Mouse (Mus musculus): ENCODE measurements around the gene Prg2. TPM values are rescaled to one million over a fixed set of nuclear protein-coding genes. Genes with fewer than 3 reads are reported as not detected.
A peak's percentile ranks its signal among the peaks of the same experiment; 100 is the strongest.

Prg2 gene
- total RNA-seq, 2 experiments from 2014 or later = 0.55 TPM; not detected in 1

DNA sequence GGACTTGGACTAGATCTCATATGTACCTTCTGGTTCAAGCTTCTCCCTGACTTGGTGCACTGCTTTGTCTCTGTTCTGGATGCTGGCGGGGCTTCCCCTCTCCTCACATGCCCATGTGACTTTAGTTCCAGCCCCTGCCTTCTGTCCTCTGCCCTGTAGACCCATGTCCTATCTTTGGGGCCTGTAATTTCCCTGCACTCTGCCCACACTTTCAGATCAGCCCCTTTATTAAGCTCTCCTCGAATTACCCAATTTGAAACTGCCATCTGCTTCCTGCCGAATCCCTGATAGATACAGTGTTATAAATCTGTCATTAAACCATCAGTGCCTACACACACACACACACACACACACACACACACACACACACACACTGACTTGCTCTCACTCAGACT is 34.3 kb downstream of the Prg2 start:
- no peak for DNase-seq
- intact Hi-C loops (cut with DNase I) = no loop called here

DNA sequence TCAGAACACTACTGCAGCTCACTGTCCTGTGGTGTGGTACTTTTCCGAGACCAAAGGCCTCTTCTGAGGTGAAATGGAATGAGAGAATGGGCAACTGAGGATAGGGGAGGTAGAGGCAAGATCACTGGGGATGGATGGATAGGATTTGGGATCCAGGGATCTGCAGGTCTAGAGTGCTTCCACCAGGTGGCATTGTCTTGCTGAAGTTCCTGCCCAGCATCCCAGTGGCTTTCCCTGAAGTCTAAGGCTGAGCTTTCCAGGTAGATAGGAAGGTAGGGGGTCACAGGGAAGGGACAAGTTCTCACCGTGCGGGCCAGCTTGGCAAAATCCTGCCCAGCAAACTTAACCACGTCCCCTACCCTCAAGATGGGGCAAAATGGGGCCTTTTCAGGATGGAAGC is 41.8 kb downstream of the Prg2 start:
- peak; percentile 31 to 44 for DNase-seq
- intact Hi-C loops (cut with DNase I) = loop anchor here (2.0 kb wide), 2 partner anchors 225 to 539 kb away; no protein-coding TSS in a partner anchor

DNA sequence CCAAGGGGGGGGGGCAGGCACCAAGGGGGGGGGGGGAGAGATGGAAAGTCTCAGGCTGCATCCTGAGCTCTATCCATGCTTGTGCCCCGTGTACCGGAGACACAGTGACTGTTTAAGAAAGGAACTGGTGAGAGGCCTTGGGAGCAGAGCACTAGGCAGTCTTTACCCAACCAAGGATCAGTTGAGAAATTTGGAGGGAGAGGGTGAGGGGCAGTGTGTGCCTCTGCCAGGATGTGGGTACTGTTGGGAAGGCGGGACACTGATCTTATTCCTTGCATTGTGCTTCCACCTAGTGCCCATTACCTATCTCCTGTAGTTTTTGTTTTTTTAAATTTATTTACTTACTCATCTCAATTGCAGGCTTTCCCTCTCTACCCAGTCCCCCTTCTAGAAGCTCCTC is 45.9 kb downstream of the Prg2 start:
- intact Hi-C loops (cut with DNase I) = no loop called here

DNA sequence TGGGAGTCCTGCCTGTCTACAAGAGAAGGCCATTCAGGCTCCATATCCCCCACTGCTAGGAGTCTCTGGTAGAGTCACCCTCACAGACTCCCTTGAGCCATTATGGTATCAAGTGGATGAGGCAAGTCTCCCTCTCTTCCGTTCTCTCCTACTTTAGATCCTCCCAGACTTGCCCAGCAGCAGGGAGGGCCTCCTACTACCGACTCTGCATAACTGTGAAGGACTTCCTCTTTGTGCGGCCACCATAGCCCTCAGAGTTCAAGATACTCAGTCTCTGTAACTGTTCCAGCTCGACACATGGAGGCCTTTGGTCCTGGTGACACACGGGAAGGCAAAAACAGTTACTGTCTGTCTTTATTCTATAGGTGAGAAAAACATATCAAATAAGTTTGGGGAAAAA is 47.0 kb downstream of the Prg2 start:
- intact Hi-C loops (cut with DNase I) = no loop called here
- DNase-seq = no peak

More for the DNA sequence above, 45.9 kb downstream of the Prg2 start:
- no peak for DNase-seq

DNA sequence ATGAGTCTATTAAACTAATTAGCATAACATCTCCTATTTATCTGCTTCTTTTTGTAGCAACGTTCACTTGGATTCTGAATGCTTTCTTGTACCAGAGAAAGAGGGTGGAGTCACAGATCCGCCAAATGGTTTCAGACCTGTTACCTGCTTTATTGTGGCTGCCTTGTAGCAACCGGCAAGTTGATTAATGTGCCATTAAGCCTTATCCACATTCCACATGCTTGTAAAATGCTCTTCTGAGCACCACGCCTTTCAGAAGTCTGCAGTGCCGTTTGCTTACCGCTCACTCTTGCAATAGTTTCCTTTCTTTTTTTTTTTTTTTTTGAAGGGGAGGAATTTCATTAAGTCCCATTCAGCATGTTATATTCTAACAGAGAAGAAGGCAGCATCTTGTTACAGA is 49.6 kb downstream of the Prg2 start:
- no peak for DNase-seq
- intact Hi-C loops (cut with DNase I) = no loop called here

DNA sequence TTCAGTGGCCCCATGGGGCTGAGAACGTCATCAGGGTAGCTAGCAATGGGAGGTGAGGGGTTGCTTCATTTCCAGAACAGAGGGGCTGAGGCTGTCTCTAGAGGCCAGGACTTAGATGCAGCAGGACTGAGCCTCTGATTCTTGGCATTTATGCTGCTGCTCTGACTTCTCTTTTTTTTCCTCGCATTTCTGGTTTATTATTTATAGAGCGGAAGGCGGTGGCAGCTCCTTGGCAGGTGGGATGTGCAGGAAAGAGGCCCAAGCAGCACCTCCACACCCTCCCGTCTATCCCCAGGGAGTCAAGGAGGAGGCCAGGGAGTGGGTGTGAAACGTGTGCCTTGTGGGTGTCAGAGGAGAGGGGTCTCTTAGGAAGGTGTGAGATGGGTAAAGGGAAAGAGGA is 50.7 kb downstream of the Prg2 start:
- intact Hi-C loops (cut with DNase I) = no loop called here
- DNase-seq = no peak

DNA sequence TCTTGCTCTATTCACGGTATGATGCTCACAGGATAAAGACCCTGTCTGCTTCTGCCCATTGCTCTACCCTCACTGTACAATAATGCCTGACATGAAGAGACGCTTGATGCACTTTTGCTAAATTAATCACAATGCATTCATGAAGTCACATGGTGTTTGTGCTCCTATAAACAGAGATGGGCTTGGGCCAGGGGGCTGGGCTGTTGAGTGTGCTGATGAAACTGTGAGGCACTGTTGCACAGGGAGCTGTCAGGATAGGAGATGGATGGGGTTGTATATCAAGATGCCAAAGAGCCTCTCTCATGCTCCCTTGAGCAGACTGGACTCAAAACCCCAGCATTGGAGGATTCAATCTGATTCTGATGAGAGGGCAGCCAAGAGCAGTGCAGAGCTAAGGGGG is 52.9 kb downstream of the Prg2 start:
- intact Hi-C loops (cut with DNase I) = no loop called here
- no peak for DNase-seq

Other genes with a start within 250 kb of the Prg2 start
- gene Ypel4, start 246.4 kb upstream of the Prg2 start, total RNA-seq (2021) = 1 to 10 TPM in 1 of 2 experiments, under 1 TPM in 1; 0.89 to 1.0 TPM
- gene Gm19426, start 236.8 kb upstream of the Prg2 start, total RNA-seq (2021) = 1 to 10 TPM; 3.1 to 3.9 TPM
- gene Serping1, start 205.0 kb upstream of the Prg2 start, total RNA-seq (2021) = 10 to 100 TPM; 59.2 to 60.4 TPM
- 10 to 100 TPM; 22.3 to 36.8 TPM for gene Ube2l6, start 181.6 kb upstream of the Prg2 start, total RNA-seq (2021)
- gene Smtnl1, start 157.8 kb upstream of the Prg2 start, total RNA-seq (2021) = under 1 TPM in 1 of 2 experiments, not detected in 1; 0.14 TPM
- 100 to 1,000 TPM; 122 to 124 TPM for gene Timm10, start 153.5 kb upstream of the Prg2 start, total RNA-seq (2021)
- 1 to 10 TPM; 2.2 to 3.4 TPM for gene Slc43a1, start 141.6 kb upstream of the Prg2 start, total RNA-seq (2021)
- gene Rtn4rl2, start 93.8 kb upstream of the Prg2 start, total RNA-seq (2021) = 1 to 10 TPM; 4.0 to 8.0 TPM
- gene Slc43a3, start 43.9 kb upstream of the Prg2 start, total RNA-seq (2021) = 100 to 1,000 TPM in 1 of 2 experiments, 10 to 100 TPM in 1; 53.0 to 109 TPM
- gene Prg3, start 7.8 kb downstream of the Prg2 start, total RNA-seq (2021) = not detected
- 10 to 100 TPM; 68.5 to 69.0 TPM for gene Ssrp1, start 56.8 kb downstream of the Prg2 start, total RNA-seq (2021)
- gene P2rx3, start 57.0 kb downstream of the Prg2 start, total RNA-seq (2021) = under 1 TPM; 0.24 to 0.42 TPM
- 100 to 1,000 TPM; 100 to 108 TPM for gene Tnks1bp1, start 67.6 kb downstream of the Prg2 start, total RNA-seq (2021)
- gene Aplnr, start 155.8 kb downstream of the Prg2 start, total RNA-seq (2021) = 100 to 1,000 TPM; 149 to 219 TPM
- gene Lrrc55, start 216.7 kb downstream of the Prg2 start, total RNA-seq (2021) = 1 to 10 TPM; 3.5 to 6.3 TPM